Mouse (Mus musculus): ENCODE results near the gene Sec16b.

DNA sequence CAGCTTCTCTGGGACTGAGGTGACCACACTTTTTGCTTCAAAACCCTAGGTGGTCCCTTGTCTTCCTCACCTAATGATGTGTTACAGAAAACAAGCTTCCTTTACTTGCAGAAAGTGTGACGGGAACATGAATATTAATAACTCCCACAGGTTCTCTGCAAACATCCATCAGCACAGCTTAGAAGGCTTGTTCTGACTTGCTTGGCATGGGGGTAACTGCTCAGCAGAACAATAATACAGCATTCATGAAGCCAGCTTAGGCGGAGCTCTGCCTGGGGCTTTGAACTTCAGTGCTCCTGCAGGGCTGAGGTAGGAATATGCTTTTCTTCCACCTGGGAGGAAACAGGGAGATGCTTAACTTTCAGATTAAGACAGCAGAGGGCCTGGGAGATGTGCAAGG lies 85.5 kb downstream of the Sec16b start:
- TF ChIP-seq CTCF (conservative IDR thresholded peaks at IDR 0.05; ENCODE audit: low read length) (no peak), NANOG (IDR thresholded peaks at IDR 0.05; ENCODE audit: borderline replicate concordance, low read length) (no peak), POU5F1 (IDR thresholded peaks at IDR 0.05; ENCODE audit: borderline replicate concordance, low read length) (no peak)

Data from E14TG2a.4 (cell line).